Mouse (Mus musculus) embryonic facial prominence, embryonic 15.5 days (tissue): ENCODE results near the gene Gabarap. TPM values are rescaled to one million over a fixed set of nuclear protein-coding genes. Genes with fewer than 3 reads are reported as not detected.

Source experiments
- ATAC-seq: fragments of 200-750 bp; cut with Nextera tagmentation; 2 replicates; pipeline ENCODE4 v1.8.0; 2017; ENCODE audit warnings: low read depth, moderate TSS enrichment; ENCODE audit not compliant: insufficient number of reproducible peaks, low FRiP score, low TSS enrichment
- H3K27ac ChIP-seq: fragments of 300-500 bp; sonication (generic); replicated peaks from 2 replicates; pipeline ENCODE4 v1.5.1; 2015; ENCODE audit warnings: mild to moderate bottlenecking, inconsistent platforms
- H3K27me3 ChIP-seq: fragments of 300-500 bp; sonication (generic); 2 replicates; pipeline ENCODE4 v1.6.1; 2015; ENCODE audit warnings: inconsistent platforms
- H3K36me3 ChIP-seq: fragments of 300-500 bp; sonication (generic); 2 replicates; pipeline ENCODE4 v1.6.1; 2015; ENCODE audit warnings: mild to moderate bottlenecking, inconsistent platforms
- H3K4me1 ChIP-seq: fragments of 300-500 bp; sonication (generic); 2 replicates; pipeline ENCODE4 v1.6.1; 2015; ENCODE audit warnings: inconsistent platforms
- H3K4me2 ChIP-seq: fragments of 300-500 bp; sonication (generic); replicated peaks from 2 replicates; pipeline ENCODE4 v1.6.1; 2015; ENCODE audit warnings: mild to moderate bottlenecking, inconsistent platforms
- H3K4me3 ChIP-seq: fragments of 300-500 bp; sonication (generic); replicated peaks from 2 replicates; pipeline ENCODE4 v1.5.1; 2015; ENCODE audit warnings: mild to moderate bottlenecking, inconsistent platforms
- H3K9ac ChIP-seq: fragments of 300-500 bp; sonication (generic); 2 replicates; pipeline ENCODE4 v1.6.1; 2015; ENCODE audit warnings: inconsistent platforms
- H3K9me3 ChIP-seq: fragments of 300-500 bp; sonication (generic); replicated peaks from 2 replicates; pipeline ENCODE4 v1.6.1; 2016; ENCODE audit warnings: inconsistent platforms
- WGBS: fragments of 180-500 bp; shearing (Covaris S2); methylation state at CpG from one replicate; pipeline ENCODE4 v1.1.7; 2015; 5-methylcytosine and 5-hydroxymethylcytosine counted together
- polyA plus RNA-seq: library from polyadenylated mRNA; unstranded; fragments of >200 nt; fragmentation: Nextera tagmentation; extraction: Ambion mirVana; gene quantifications from 2 replicates; pipeline ENCODE4 v1.2.1, GENCODE M21; 2015

The Gabarap gene
- polyA plus RNA-seq, 1 experiment from 2014 or later = 559 TPM

- peak overlapping the region; percentile 80 for H3K4me3 ChIP-seq
- H3K27me3 ChIP-seq = no peaks in the 10 kb centered on the region
- peak overlapping the region; percentile 73 for H3K4me2 ChIP-seq
- H3K36me3 ChIP-seq = peaks cover 52% of the 10 kb centered on the region
- under 1% methylated on average over 15 of the region's 15 CpGs for WGBS
- H3K27ac ChIP-seq = peak overlapping the region; percentile 97
- no peaks in the 10 kb centered on the region for H3K9me3 ChIP-seq
- H3K4me1 ChIP-seq = peaks cover 18% of the 10 kb centered on the region
- H3K9ac ChIP-seq = peak overlapping the region; percentile 87
- peak; percentile 1; the same call in 1 of the 2 replicates for ATAC-seq
Measured at GRCm38 (mm10) chr11:69991711-69992110, 768 bp downstream of the Gabarap start.

DNA sequence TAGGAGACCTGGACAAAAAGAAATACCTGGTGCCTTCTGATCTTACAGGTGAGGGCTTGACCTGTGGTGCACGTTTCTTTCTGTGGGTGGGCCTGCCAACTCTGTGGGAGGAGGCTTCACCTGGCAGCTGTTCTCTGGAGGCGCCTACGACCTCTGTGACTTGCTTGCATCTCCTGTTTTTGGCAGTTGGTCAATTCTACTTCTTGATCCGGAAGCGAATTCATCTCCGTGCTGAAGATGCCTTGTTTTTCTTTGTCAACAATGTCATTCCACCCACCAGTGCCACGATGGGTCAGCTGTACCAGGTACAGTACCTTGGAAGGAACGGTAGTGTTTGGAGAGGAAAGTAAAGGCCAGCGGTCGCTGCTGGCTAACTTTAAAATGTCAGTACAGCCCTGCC lies 1.5 kb downstream of the Gabarap start:
- Histone ChIP-seq H3K4me2 (peak overlapping the region; percentile 73), H3K9ac (peak overlapping the region; percentile 39), H3K4me1 (peaks cover 21% of the 10 kb centered on the region), H3K27ac (no peak overlapping the region), H3K27me3 (no peaks in the 10 kb centered on the region), H3K9me3 (no peaks in the 10 kb centered on the region), H3K4me3 (peak overlapping the region; percentile 80), H3K36me3 (peaks cover 47% of the 10 kb centered on the region)
- 76% methylated on average over 10 of the region's 10 CpGs for WGBS
- no peak for ATAC-seq

DNA sequence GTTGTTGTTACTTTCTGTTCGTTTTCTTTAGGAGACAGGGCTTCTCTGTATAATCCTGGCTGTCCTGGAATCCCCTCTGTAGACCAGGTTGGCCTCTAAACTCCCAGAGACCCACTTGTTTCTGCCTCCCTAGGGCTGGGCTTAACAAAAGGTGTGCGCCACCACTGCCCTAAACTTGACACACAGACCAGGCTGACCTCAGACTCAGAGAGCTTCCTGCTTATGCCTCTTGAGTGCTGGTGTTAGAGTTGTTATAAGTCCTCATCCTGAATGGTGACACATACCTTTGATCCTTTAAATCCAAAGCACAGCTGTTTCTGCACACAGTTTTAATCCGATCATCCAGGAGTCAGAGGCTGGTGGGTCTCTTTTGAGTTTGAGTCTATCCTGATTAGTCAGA lies 2.0 kb downstream of the Gabarap start:
- WGBS = 83% methylated on average over 3 of the region's 3 CpGs
- peak overlapping the region; percentile 80 for H3K4me3 ChIP-seq

GRCm38 (mm10) chr11:69994401-69995090 lies 3.6 kb downstream of the Gabarap start:
- 0 out of 2 replicates have a peak overlapping the region, but pooled peaks have one; percentile 17 for H3K27ac ChIP-seq

More for the DNA sequence above, 2.0 kb downstream of the Gabarap start:
- H3K9ac ChIP-seq = no peak overlapping the region
- peaks cover 26% of the 10 kb centered on the region for H3K4me1 ChIP-seq
- no peak overlapping the region for H3K27ac ChIP-seq
- no peaks in the 10 kb centered on the region for H3K9me3 ChIP-seq
- H3K27me3 ChIP-seq = no peaks in the 10 kb centered on the region
- no peak for ATAC-seq
- peak overlapping the region; percentile 73 for H3K4me2 ChIP-seq
- peaks cover 44% of the 10 kb centered on the region for H3K36me3 ChIP-seq

DNA sequence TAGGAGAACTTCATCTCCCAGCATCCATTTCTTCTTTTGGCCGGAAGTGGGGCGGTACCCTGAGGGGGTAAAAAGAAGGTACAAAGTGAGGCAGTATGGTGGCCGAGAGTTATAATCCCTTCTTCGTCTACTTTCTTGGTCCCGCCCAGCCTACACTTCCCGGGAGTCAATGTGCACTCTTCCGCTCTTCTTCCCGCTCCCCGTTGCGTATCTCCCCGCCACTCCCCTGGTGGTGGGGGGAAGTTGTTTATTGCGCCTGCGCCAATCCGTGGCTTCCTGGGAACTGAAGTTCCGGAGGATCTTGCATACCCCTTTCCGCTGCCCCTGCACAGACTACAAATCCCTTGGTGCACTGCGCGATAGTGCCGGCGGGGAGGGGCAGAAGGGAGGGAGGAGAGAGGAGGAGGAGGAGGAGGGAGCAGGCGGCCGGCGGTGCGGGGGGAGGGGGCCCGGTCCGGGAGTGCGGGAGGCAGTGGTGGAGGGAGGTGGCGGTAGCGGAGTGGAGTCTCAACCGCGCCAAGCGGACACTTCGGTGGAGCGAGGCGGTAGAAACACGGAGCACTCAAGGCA lies 4.5 kb downstream of the Gabarap start, which contains the start of gene Phf23:
Gene Phf23, plus strand, starts transcription at position 387 of the 570 bp plus-strand sequence.
- under 1% methylated on average over 36 of the region's 36 CpGs for WGBS
- Histone ChIP-seq H3K4me3 (peak within 1 kb of the TSS; percentile 95), H3K27me3 (no peaks in the 10 kb centered on the region)

More at GRCm38 (mm10) chr11:69994401-69995090, 3.6 kb downstream of the Gabarap start:
- peaks cover 40% of the 10 kb centered on the region for H3K4me1 ChIP-seq
- peaks cover 44% of the 10 kb centered on the region for H3K36me3 ChIP-seq
- H3K4me3 ChIP-seq = no peak overlapping the region
- WGBS = 86% methylated on average over 11 of the region's 11 CpGs
- no peak for ATAC-seq
- H3K27me3 ChIP-seq = no peaks in the 10 kb centered on the region
- H3K4me2 ChIP-seq = no peak overlapping the region
- no peaks in the 10 kb centered on the region for H3K9me3 ChIP-seq
- H3K9ac ChIP-seq = no peak overlapping the region

DNA sequence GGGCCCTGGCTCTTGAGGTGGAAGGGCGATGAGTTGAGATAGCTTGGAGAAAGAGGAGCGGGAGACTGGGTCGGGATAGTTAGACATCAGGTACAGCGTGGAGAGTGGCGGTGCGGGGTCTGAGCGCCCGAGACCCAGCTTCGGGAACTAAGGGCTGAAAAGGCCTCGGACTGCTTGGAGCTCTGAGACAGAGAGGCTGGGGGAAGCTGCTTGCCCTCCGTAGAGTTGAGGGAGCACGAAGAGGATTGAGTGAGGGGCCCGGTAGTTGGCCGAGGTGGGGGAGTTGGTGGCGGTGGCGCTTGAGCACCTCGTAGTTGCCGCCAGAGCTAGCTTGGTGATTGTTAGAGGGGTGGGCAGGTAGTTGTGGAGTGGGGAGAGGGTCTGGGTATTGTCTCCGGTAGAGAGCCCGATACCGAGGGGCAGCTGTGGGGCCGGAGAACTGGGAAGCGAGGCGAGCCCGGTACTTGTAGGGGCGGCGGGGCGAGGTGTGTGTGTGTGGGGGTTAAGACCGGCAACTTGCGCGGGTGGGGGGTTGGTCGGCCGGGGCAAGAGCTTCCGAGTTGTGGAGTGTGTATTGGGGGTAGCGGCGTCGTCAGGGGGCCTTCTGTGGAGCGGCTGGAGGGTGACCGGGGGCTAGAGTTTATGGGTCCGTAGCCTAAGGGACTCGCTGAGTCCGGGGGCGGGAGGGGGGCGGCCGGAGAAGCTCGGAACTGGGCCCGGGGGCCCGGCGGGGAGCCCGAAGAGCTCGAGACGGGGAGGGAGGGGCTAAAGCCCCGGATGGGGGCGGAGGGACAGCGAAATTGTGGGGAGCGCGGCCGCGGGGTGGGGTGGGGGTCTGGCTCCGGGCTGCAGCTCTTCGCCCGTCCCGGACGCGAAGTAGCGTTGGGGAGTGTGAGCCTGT lies 5.5 kb downstream of the Gabarap start:
- H3K4me2 ChIP-seq = peak overlapping the region; percentile 53
- H3K27me3 ChIP-seq = no peaks in the 10 kb centered on the region
- peak overlapping the region; percentile 97 for H3K9ac ChIP-seq
- H3K4me3 ChIP-seq = peak overlapping the region; percentile 95
- H3K27ac ChIP-seq = peak overlapping the region; percentile 99
- WGBS = under 1% methylated on average over 66 of the region's 66 CpGs
- ATAC-seq = peak; percentile 5; the same call in 1 of the 2 replicates
- no peaks in the 10 kb centered on the region for H3K9me3 ChIP-seq
- peaks cover 42% of the 10 kb centered on the region for H3K36me3 ChIP-seq
- H3K4me1 ChIP-seq = peaks cover 46% of the 10 kb centered on the region

More for the DNA sequence above, 4.5 kb downstream of the Gabarap start, which contains the start of gene Phf23:
- Histone ChIP-seq H3K4me2 (peak within 1 kb of the TSS; percentile 53), H3K36me3 (peaks cover 42% of the 10 kb centered on the region), H3K9me3 (no peaks in the 10 kb centered on the region), H3K9ac (peak within 1 kb of the TSS; percentile 97), H3K27ac (peak within 1 kb of the TSS; percentile 99), H3K4me1 (peaks cover 44% of the 10 kb centered on the region)
- peak; percentile 88 for ATAC-seq

GRCm38 (mm10) chr11:69997070-69997509 lies 6.1 kb downstream of the Gabarap start:
- H3K27me3 ChIP-seq = no peaks in the 10 kb centered on the region
- H3K4me2 ChIP-seq = peak overlapping the region; percentile 53
- peak overlapping the region; percentile 95 for H3K4me3 ChIP-seq
- H3K9ac ChIP-seq = peak overlapping the region; percentile 97
- WGBS = 1% methylated on average over 34 of the region's 44 CpGs
- H3K36me3 ChIP-seq = peaks cover 42% of the 10 kb centered on the region
- ATAC-seq = peak; percentile 36
- peaks cover 52% of the 10 kb centered on the region for H3K4me1 ChIP-seq
- peak overlapping the region; percentile 99 for H3K27ac ChIP-seq
- H3K9me3 ChIP-seq = no peaks in the 10 kb centered on the region

- Histone ChIP-seq H3K4me1 (peaks cover 59% of the 10 kb centered on the region), H3K36me3 (peaks cover 34% of the 10 kb centered on the region), H3K9me3 (no peaks in the 10 kb centered on the region), H3K9ac (no peak overlapping the region), H3K27me3 (no peaks in the 10 kb centered on the region), H3K27ac (no peak overlapping the region), H3K4me2 (no peak overlapping the region), H3K4me3 (0 out of 2 replicates have a peak overlapping the region, but pooled peaks have one; percentile 2)
- no peak for ATAC-seq
- WGBS = 88% methylated on average over 27 of the region's 27 CpGs
Measured at GRCm38 (mm10) chr11:69998567-69999491, 7.9 kb downstream of the Gabarap start.

DNA sequence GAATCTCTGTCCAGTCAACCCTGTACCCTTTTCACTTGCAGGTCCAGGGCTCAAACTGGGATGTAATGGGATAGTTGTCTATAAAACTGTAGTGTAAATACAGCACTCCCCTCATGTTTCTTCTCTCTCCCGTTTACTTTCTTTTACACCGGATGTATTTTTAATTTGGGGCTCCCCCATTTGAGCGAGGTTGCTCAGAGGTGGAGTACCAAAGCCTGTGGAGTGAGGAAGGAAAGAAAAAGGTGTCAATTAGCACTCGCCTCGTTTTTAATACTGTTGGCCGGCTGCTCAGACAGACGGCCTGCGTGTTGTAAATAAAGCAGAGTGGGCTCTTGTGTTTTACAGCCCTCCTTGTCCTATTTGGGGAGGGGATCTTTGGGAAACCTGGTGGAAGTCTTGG lies 8.7 kb downstream of the Gabarap start:
- peak overlapping the region; percentile 69; the same call in 1 of the 2 replicates for H3K4me2 ChIP-seq
- 82% methylated on average over 8 of the region's 8 CpGs for WGBS
- H3K27me3 ChIP-seq = no peaks in the 10 kb centered on the region
- H3K27ac ChIP-seq = peak overlapping the region; percentile 98
- ATAC-seq = no peak
- H3K9me3 ChIP-seq = no peaks in the 10 kb centered on the region
- H3K9ac ChIP-seq = no peak overlapping the region
- peaks cover 26% of the 10 kb centered on the region for H3K36me3 ChIP-seq
- H3K4me1 ChIP-seq = peaks cover 55% of the 10 kb centered on the region
- H3K4me3 ChIP-seq = peak overlapping the region; percentile 83

- under 1% methylated on average over 48 of the region's 48 CpGs for WGBS
- H3K4me1 ChIP-seq = peaks cover 53% of the 10 kb centered on the region
- ATAC-seq = peak; percentile 64
Measured at GRCm38 (mm10) chr11:70000396-70000898, 9.5 kb downstream of the Gabarap start, which contains the start of gene Dvl2. Gene Dvl2 (plus strand): TSS chr11:70000595.

More at GRCm38 (mm10) chr11:70000396-70000898, 9.5 kb downstream of the Gabarap start, which contains the start of gene Dvl2:
- peak within 1 kb of the TSS; percentile 98 for H3K27ac ChIP-seq
- no peaks in the 10 kb centered on the region for H3K27me3 ChIP-seq
- H3K9ac ChIP-seq = peak within 1 kb of the TSS; percentile 90
- H3K4me2 ChIP-seq = peak within 1 kb of the TSS; percentile 69
- H3K9me3 ChIP-seq = no peaks in the 10 kb centered on the region
- H3K36me3 ChIP-seq = peaks cover 31% of the 10 kb centered on the region
- peak within 1 kb of the TSS; percentile 83 for H3K4me3 ChIP-seq
